Comparison of ENCODE assay signal across 9 mouse cellular contexts in genomic region chr4:107223225-107224204, GRCm38 (mm10). TPM values are rescaled to one million over a fixed set of nuclear protein-coding genes. Genes with fewer than 3 reads are reported as not detected.
DNase-seq lines count a peak whose midpoint lies in the region; ATAC-seq lines count a peak whose summit lies in the region.
"Had no signal": no experiment of that assay in that cellular context is flagged by ENCODE, and none has a peak within 500 bp of the region (broad histone marks: within the 10 kb centered on the region; RNA-seq: fewer than 3 reads in every experiment).

No protein-coding gene starts in this region.

- DNase-seq in layer of hippocampus, postnatal 10 days (ENCODE audit: low spot score in 2 of 2): peak; percentile 37 to 49
- no peak for DNase-seq in layer of hippocampus, adult 9-10 months (ENCODE audit: low spot score)
- DNase-seq in heart, postnatal 4 days: peak; percentile 73
- peak; percentile 81 for DNase-seq in lung, postnatal 36 days
- no peak for DNase-seq in frontal cortex, postnatal 36 days (ENCODE audit: low spot score in 2 of 2)
- DNase-seq in right cerebral cortex, postnatal 4 days: no peak

- ATAC-seq in activated CD4-positive, CD25-positive, alpha-beta regulatory T cell, adult 4 months: peak; percentile 46
- ATAC-seq in erythroid progenitor cell, adult 5-6 weeks (replicated peaks; ENCODE audit: low FRiP score, poor library complexity, severe bottlenecking): peak; percentile 96

RNA-seq across cellular contexts. Expression of gene Ldlrad1, which starts 14.5 kb away (rescaled TPM):
- not detected for total RNA-seq in layer of hippocampus, postnatal 10 days (2021)
- under 1 TPM; 0.30 to 0.47 TPM for polyA plus RNA-seq in activated CD4-positive, CD25-positive, alpha-beta regulatory T cell, adult 4 months (2017; shearing (Covaris generic))
- total RNA-seq in erythroid progenitor cell, adult 5-6 weeks (2015; ENCODE audit: low replicate concordance): not detected in 2 replicates
- 3.2 TPM in 1 of 2 replicates, not detected in the other for total RNA-seq in erythroid progenitor cell, adult 5-6 weeks (2017; ENCODE audit: low replicate concordance)
- not detected for total RNA-seq in heart, postnatal 4 days (2021)
- total RNA-seq: left cerebral cortex, postnatal 10 days had no signal

RNA-seq across cellular contexts. Expression of gene Lrrc42, which starts 29.8 kb away (rescaled TPM):
- 10 to 100 TPM; 39.5 to 41.2 TPM for total RNA-seq in layer of hippocampus, postnatal 10 days (2021)
- 10 to 100 TPM; 22.5 to 24.6 TPM for polyA plus RNA-seq in activated CD4-positive, CD25-positive, alpha-beta regulatory T cell, adult 4 months (2017; shearing (Covaris generic))
- 8.4 and 15.9 TPM in 2 replicates for total RNA-seq in erythroid progenitor cell, adult 5-6 weeks (2015; ENCODE audit: low replicate concordance)
- total RNA-seq in erythroid progenitor cell, adult 5-6 weeks (2017; ENCODE audit: low replicate concordance): 8.2 and 22.2 TPM in 2 replicates
- 10 to 100 TPM; 23.1 to 24.9 TPM for total RNA-seq in heart, postnatal 4 days (2021)

RNA-seq across cellular contexts. Expression of gene Hspb11, which starts 29.9 kb away (rescaled TPM):
- 10 to 100 TPM; 21.1 to 22.4 TPM for total RNA-seq in layer of hippocampus, postnatal 10 days (2021)
- polyA plus RNA-seq in activated CD4-positive, CD25-positive, alpha-beta regulatory T cell, adult 4 months (2017; shearing (Covaris generic)): 10 to 100 TPM; 27.9 to 34.0 TPM
- total RNA-seq in erythroid progenitor cell, adult 5-6 weeks (2015; ENCODE audit: low replicate concordance): 1.3 and 3.6 TPM in 2 replicates
- total RNA-seq in erythroid progenitor cell, adult 5-6 weeks (2017; ENCODE audit: low replicate concordance): 5.0 and 11.8 TPM in 2 replicates
- 10 to 100 TPM; 16.1 to 18.4 TPM for total RNA-seq in heart, postnatal 4 days (2021)

RNA-seq across cellular contexts. Expression of gene Tceanc2, which starts 44.6 kb away (rescaled TPM):
- 10 to 100 TPM; 22.3 to 23.0 TPM for total RNA-seq in layer of hippocampus, postnatal 10 days (2021)
- polyA plus RNA-seq in activated CD4-positive, CD25-positive, alpha-beta regulatory T cell, adult 4 months (2017; shearing (Covaris generic)): 10 to 100 TPM in 1 of 2 experiments, 1 to 10 TPM in 1; 9.8 to 20.5 TPM
- 13.4 and 14.4 TPM in 2 replicates for total RNA-seq in erythroid progenitor cell, adult 5-6 weeks (2015; ENCODE audit: low replicate concordance)
- total RNA-seq in erythroid progenitor cell, adult 5-6 weeks (2017; ENCODE audit: low replicate concordance): 7.6 and 48.4 TPM in 2 replicates
- 10 to 100 TPM; 13.1 to 14.9 TPM for total RNA-seq in heart, postnatal 4 days (2021)

RNA-seq across cellular contexts. Expression of gene Tmem59, which starts 45.3 kb away (rescaled TPM):
- total RNA-seq in layer of hippocampus, postnatal 10 days (2021): 100 to 1,000 TPM; 154 to 161 TPM
- polyA plus RNA-seq in activated CD4-positive, CD25-positive, alpha-beta regulatory T cell, adult 4 months (2017; shearing (Covaris generic)): 100 to 1,000 TPM; 376 to 381 TPM
- total RNA-seq in erythroid progenitor cell, adult 5-6 weeks (2015; ENCODE audit: low replicate concordance): 181 and 214 TPM in 2 replicates
- 134 and 191 TPM in 2 replicates for total RNA-seq in erythroid progenitor cell, adult 5-6 weeks (2017; ENCODE audit: low replicate concordance)
- 100 to 1,000 TPM; 137 to 148 TPM for total RNA-seq in heart, postnatal 4 days (2021)

Comparison
In these comparisons a context has a peak if more than half of its experiments do, and no peak if none do; other contexts are left out.
1. DNase-seq: peak in layer of hippocampus, postnatal 10 days (2 of 2), heart, postnatal 4 days (single experiment) and lung, postnatal 36 days (single experiment); none in layer of hippocampus, adult 9-10 months (single experiment), frontal cortex, postnatal 36 days (0 of 2) and right cerebral cortex, postnatal 4 days (single experiment).